Mouse (Mus musculus) cerebellum, postnatal 4 days (tissue): ENCODE data around the gene Snf8.

Experiments used
- DNase-seq, 2 experiments: peaks; one replicate each; pipeline ENCODE4 v3.0.0; 2022; ENCODE audit warnings: low spot score in 2 of 2, mixed read lengths in 1 of 2

The Snf8 gene

GRCm38 (mm10) chr11:96028130-96028529 lies 6.6 kb upstream of the Snf8 start:
- no peak for DNase-seq

DNA sequence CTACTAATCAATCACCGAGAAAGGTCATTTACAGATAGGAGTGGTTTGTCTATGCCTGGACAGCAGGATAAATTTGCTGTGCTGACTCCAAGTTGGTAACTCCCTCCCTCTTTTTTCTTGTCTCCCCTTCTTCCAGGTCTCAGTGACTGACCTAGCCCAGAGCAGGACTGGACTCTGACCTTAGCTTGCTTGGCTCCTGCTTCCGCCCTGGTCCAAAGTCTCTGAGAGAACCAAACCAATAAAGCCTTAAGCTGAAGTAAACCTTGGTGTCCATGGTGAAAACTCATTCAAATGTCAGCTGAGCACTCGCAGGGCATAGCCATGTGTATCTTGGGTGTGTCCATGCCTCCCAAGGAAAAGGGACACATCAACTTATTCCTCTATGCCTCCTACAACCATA lies 4.1 kb upstream of the Snf8 start:
- DNase-seq: no peak

DNA sequence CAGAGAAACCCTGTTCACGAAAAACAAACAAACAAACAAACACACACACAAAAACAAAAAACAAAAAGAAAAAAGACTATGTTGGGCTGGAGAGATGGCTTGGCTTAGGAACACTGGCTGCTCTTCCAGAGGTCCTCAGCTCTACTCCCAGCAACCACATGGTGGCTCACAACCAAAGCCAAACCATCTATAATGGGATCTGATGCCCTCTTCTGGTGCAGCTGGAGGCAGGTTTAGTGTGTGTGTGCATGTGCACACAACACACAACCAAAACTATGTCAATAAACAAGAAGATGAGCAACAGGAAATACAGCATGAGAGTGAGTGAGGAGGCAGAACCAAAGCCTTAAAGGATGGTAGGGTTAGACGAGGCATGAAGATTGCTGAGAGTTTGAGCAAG lies 3.0 kb upstream of the Snf8 start:
- DNase-seq: no peak

- DNase-seq: no peak
Observed at GRCm38 (mm10) chr11:96033264-96033663, 1.4 kb upstream of the Snf8 start.

DNA sequence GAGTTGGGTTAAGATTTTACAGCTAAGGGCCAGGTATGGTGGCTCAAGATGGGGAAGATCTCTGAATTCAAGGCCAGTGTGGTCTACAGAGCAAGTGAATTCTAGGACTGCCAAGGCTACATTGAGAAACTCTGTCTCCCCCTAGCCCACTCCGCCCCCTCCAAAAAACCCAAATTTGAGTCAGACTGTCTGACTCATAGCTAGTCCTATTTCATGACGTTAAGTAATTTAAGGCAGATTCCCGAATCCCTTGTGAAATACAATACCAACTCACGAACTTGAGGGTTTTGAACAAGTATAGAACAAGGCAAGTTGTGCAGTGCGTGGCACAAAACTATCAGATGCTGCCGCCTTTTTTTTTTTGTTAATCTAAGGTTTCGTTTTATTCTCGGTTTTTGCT lies 569 bp upstream of the Snf8 start:
- DNase-seq: no peak

DNA sequence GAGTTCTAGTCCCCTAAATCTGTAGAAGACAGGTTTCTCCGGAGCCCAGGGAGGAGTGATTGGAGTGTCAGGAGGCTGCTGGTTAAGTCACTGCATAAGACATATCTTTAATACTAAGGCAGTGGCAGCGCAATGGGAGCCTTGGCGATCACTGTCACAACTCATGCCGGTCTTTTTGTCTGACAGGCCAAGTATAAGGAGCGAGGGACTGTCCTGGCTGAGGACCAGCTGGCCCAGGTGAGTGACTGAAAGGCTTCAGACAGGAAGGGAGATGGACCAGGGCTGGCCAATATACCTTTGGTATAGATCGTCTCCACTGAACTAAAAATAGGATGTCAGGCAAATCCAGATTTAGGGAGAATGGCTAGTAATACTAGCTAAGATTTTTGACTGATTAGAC lies 448 bp downstream of the Snf8 start:
- DNase-seq: no peak

DNA sequence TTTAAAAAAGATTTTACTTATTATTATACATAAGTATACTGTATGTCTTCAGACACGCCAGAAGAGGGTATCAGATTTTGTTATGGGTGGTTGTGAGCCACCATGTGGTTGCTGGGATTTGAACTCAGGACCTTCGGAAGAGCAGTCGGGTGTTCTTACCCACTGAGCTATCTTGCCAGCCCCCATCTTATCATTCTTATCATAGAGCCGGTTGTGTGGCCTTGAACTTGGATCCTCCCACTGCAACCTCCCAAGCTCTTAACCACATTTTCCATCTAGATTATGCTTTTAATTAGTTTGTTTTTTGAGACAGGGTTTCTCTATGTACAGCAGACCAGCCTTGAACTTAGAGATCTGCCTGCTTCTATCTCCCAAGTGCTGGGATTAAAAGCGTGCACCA lies 2.8 kb downstream of the Snf8 start:
- no peak for DNase-seq

DNA sequence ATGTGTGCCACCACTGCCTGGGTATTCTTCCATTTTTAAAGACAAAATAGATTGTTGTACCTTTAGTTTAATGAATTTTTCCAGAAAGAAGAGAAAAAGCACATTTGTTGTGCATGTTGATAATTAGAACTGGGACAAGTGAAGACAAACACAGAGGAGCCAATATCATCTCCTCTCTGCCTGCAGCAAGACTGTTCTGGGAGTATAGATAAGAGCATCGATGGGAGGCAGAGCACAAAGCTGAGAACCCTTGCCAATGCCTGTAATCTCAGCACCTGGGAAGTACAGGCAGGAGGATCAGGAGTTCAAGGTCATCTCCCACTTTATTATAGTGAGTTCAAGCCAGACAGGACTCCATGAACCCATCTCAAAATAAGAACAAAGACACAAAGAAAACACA lies 3.9 kb downstream of the Snf8 start:
- no peak for DNase-seq

DNA sequence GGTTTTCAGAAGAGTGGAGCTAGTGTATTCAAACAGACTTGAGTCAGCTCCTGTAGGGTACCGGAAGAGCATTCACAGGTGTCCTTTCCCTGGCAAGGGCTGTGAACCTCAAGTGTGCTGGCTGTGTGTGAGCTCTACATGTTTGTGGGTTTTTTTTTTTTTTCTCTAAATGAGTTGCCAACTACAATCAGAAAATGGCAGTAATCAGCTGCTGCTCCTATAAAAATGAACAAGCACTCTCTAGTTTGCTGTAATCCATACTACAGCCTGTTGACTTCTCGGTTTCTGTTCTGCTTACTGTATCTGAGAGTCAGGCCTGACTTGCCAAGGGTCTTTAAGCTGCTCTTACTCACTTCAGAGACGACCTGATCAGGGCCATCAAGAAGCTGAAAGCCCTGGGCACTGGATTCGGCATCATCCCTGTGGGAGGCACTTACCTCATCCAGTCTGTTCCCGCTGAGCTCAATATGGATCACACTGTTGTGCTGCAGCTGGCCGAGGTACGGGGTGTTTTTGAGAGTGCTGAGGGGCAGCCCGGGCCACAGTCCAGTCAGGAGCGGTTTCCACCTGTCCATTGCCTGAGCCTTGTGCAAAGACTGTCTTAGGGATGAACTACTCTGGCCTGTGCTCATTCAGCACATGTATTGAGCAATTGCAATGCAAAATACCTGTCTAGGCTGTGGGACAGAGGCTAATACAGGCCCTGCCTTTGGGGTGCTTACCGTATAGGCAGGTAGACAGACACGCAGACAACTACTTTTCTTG lies 10.3 kb downstream of the Snf8 start:
- no peak for DNase-seq

DNA sequence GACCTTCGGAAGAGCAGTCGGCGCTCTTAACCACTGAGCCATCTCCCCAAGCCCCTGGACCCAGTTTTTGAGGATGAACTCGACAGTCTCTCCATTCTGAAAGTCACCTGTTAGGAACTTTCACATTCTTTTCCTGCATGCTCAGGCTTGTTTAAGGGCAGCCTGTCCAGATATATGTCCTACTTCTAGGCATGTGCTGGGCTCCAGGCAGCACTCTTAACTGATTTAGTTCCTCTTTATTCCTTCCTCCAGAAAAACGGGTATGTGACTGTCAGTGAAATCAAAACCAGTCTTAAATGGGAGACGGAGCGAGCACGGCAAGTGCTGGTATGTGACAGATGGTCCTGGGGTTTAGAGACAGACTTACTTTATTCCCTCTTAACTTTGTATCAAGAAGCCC lies 11.3 kb downstream of the Snf8 start:
- DNase-seq: no peak

DNA sequence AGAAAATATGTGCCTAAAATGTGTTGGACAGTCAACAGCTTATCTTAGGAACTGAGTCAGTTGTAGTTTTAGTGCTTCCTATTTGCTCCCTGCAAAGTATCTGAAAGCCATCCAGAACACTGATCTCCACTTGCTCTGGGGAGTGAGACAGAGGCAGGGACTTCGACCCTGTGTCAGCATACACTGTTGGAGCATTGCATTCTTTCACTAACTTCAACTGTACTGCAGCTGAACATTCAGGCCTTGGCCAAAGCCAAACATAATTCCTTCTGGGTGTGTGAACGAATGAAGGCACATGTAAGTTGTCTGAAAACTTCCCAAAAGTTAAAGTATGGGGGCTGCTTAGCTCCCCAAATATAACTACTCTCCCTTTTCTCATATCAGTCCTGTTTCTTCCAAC lies 12.1 kb downstream of the Snf8 start:
- DNase-seq: no peak

- DNase-seq: no peak
Observed at GRCm38 (mm10) chr11:96047469-96048373, 13.0 kb downstream of the Snf8 start.

DNA sequence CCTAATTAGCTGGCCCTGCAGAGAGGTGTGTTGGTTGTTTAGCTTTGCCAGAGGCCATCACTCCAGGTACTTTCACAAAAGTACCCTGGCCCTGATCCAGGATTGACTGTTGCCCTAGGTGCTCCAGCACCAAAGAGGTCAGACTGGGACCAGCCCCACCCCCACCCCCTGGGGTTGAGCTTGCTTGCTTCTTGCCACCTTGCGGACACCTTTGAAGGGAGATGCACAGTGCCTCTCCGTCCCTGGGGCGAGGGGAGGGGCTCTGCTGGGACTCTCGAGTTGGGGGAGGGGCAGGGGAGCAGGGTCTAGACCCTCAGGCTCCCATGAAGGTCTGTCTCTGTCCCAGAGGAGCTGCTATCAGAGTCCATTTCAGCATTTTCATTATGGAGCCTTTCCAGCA lies 15.3 kb downstream of the Snf8 start:
- no peak for DNase-seq

DNA sequence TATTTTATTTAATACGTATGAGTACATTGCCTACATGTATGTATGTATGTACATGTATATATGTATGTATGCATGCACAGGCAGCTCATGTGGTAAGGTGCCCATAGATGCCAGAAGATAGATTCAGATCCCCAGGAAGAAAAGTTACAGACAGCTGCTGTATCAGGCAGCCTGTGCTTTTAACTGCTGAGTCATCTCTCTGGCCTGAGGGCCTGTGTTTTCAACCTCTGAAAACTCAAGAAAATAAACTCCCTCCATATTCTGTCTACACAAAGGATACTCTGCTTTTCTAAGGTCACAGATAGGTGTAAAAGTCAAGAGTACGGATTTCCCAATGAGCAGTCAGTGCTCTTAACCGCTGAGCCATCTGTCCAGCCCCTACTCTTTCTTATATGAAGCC lies 16.2 kb downstream of the Snf8 start:
- no peak for DNase-seq

DNA sequence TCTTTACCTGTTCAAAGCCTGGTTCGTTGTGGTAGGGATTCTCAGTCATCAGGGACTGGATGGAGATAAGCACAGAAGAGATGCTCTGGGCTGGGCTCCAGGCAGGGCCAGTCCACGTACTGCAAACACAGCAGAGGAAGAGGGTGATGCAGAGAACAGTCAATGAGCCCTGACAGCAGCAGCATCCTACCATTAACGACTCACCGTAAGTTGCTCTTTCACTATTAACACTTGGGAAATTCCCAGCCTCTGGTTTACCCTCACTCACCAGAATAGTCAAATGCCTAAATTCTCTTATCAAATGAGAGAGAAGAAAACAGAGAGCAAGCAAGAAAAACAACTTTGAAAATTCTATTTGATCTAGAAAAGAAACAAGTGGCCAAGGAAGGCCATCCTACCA lies 23.6 kb downstream of the Snf8 start:
- DNase-seq: no peak

GRCm38 (mm10) chr11:96064521-96065214 lies 30.0 kb downstream of the Snf8 start:
- DNase-seq: no peak

DNA sequence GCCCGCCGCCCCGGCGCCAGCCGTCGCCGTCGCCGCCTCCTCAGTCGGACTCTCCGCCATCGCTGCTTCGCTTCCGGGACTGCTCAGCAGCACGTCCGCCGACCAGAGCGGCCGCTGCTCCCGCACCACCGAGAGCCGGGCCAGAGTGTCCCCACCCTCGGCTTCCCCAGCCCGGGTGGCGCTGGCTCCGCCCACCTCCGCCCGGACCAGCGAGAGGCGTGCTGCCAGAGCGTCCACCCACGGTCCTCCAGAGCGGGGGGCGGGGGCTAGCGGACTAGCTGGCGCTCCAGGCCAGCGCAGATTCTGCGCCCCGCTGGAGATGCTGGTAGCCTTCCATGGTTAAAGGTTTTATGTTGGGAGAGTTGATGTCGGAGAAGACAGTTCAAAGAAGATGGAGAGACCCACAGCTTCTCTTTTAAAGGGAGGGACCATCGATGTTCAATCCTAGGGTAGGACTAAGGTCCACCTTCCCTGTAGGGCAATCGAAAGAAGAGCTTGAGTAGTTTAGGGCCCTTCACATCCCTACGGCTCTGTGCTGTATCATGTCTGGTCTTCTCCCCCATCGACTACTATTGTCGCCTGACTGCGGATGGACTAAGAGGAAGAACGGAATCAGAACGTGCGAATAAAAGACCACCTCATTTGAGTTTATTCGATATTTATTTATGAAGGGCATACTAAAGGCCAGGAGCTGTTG lies 30.7 kb downstream of the Snf8 start, which contains the start of gene Ube2z:
Ube2z (minus strand) TSS at position 174 of the 697 bp plus-strand sequence.
- DNase-seq: peak; percentile 97 to 99

GRCm38 (mm10) chr11:96068231-96068630 lies 33.5 kb downstream of the Snf8 start:
- no peak for DNase-seq

DNA sequence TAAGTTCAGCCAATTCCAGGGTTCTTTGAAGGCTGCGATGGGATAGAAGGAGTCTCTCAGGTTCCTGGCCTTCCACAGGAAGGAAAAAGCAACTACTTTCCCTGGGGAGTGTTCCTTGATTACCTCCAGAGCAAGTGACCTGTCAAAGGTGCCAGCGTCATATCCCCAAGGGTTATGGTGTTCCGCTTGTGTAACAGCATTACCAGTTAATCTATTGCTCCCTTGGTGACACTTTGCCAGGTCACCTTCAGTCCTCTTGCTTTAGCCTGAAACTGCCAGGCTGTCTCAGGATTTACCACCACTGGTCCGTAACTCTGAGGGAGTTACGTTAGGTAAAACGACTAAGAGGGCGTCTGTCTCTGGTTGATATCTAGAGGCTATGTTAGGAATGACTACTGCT lies 35.7 kb downstream of the Snf8 start:
- DNase-seq: no peak

DNA sequence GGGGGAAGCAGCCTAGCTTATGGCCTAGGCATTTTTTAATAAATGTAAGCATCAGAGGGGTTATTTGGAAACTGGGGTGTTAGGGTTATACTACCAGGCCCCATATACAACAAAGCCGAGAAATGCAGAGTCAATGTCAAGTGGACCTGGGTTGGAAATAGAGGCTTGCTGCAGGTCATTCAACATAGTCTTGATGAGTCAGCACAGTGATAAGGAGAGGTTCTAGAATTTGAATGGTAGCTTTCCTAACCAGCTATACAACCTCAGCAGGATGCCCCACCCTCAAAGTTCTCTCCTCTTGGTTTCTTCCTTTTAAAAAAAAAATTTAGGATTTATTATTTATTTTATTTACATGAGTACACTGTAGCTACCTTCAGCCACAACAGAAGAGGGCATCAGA lies 36.3 kb downstream of the Snf8 start:
- DNase-seq: no peak

- DNase-seq: no peak
Observed at GRCm38 (mm10) chr11:96073295-96073993, 38.8 kb downstream of the Snf8 start.
